Mouse (Mus musculus): Measurements from ENCODE around the gene Tex9.

Tex9 gene

GRCm38 (mm10) chr9:72492194-72492565 is at the start of gene Tex9:
Tex9 (minus strand) TSS chr9:72492212.
- no peak for DNase-seq

DNA sequence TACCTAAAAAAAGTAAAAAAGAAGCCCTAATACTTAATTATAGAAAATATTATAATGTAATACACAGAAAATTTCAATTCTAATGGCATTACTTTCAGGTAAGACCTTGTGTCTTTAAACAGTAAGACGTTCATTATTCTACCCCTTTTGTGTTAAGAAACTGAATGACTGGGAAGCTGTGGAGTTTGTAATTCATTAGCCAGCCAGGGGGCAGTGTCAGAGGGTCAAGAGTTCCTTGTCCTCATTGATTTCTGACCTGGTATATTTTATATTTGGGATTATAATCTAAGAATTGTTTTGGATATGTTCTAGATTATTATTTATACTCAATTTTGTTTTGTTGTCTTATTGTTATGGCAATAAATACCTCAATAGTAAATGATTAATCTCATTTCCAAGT is 45.1 kb upstream of the Tex9 start:
- DNase-seq, result no peak

DNA sequence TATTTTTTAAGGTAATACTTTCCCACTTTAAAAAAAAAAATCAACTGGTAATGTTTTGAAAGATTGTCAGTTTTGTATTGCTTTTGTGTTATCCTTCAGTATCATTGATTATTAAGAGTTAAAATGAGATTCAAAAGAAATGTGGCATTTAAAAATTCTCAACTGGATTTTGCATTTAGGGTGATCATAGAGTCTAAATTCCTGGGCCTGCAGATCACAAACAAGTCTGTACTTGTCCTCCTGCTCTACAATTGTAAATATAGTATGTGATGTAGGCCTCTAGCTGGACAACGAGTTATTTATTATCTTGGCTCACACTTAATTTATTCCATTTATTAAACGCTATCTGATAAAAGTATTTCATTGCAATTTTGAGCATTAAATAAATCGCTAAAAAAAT is 43.4 kb upstream of the Tex9 start:
- no peak for DNase-seq

- no peak for DNase-seq
Measured at GRCm38 (mm10) chr9:72534985-72535384, 43.0 kb upstream of the Tex9 start.

DNA sequence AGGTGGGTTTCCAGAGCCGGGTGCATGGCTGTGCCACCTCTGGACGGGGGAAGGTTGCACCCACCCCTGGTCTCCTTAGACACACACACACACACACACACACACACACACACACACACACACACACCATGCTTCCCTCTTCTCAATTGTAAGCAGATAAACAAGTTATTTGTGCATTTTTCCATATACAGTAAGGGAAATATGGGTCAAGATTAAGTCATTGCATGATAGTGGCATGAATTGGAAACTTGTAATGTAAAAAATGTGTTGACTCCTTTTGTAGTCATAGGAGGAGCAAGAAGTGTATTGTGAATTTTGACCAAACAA is 41.0 kb upstream of the Tex9 start:
- no peak for DNase-seq

DNA sequence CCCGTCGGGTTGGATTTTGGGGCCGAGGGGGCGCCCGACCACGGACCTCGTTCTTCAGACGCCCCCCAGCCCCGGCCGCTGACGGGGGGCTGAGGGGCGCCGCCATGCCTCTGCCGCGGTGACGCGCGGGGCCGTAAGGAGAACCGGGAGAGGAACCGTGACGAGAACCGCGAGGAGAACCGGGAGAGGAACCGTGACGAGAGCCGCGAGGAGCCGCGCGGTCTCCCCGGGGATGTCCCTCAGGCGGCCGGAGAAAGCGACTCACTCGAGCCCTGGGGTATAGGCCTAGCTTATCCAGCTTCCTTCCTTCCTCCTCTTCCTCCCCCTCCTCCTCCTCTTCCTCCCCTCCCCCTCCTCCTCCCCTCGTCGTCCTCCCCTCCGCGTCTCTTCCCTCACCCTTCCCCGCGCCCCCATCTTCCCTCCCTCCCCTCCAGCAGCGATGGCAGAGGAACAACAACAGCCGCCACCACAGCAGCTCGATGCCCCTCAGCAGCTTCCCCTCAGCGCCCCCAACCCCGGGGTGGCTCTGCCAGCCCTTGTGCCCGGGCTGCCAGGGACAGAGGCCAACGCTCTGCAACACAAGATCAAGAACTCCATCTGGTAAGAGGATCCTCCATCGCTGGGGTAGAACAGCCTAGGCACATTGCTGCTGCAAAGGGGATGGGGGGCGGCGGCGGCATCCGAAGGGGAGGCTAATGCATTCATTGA is 40.5 kb upstream of the Tex9 start:
- DNase-seq, result peak; percentile 44 to 45

- peak; percentile 63 to 78 for DNase-seq
Measured at GRCm38 (mm10) chr9:72531996-72532380, 40.0 kb upstream of the Tex9 start, which contains the start of gene Rfx7. Rfx7 (plus strand) TSS chr9:72532240.

GRCm38 (mm10) chr9:72531291-72531995 is 39.4 kb upstream of the Tex9 start:
- DNase-seq, result peak; percentile 82

DNA sequence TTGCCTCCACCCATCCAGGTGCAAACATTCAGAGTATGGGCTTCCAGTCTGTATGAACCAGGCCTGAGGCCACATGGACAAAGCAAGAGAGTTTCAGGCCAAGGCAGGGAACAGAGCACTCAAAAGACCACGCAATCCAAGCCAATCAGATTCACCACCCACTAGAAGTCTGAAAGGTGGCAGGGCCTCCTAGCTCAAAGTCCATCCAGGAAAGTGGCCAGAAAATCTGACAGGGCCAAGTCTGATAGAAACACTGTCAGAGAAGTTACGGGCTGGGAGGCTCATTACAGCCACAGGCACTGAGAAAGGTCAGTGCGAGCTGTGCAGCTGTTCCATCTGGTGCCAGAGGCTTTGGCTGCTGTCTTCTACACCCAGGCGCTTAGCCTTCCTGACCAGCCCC is 38.8 kb upstream of the Tex9 start:
- DNase-seq, result peak in 1 of 2 experiments; percentile 8

- DNase-seq, result peak; percentile 83 to 87
Measured at GRCm38 (mm10) chr9:72530237-72530636, 38.2 kb upstream of the Tex9 start.

GRCm38 (mm10) chr9:72526091-72526490 is 34.1 kb upstream of the Tex9 start:
- no peak for DNase-seq

DNA sequence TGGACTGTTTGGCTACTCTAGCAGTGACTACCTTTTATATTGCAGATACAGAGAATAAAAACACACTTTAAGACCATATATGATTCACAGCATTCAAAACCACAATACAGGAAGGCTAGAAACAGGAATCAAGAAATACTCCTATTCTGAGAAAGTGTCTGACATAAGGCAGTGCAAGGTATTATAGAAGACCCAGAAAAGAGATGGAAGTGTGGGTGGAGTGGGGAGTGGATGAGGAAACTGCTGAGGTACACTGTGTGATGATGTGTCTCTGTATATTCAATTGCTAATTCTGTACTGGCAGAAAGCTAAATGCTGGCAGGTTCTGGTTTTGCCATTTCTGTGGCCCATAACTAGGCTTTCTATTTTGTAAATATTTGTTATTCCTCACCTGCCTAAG is 28.8 kb upstream of the Tex9 start:
- no peak for DNase-seq

GRCm38 (mm10) chr9:72519246-72519645 is 27.2 kb upstream of the Tex9 start:
- no peak for DNase-seq

DNA sequence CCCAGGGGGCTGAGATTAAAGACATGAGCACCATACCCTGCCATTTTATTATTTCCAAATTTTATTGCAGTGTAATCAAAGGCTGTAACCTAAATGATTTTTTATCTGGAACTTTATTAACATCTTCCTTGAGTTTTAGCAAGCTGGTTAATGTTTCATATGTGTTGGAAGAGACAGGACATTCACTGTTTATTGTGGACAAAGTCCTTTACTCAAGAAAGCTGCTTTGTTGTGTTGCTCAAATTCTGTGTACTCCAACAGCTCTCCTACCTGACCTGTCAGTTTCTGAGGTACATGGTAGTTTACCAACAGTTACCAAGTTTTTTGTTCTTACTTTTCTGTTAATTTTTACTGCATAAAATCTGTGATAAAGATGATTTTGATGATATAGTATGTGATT is 23.4 kb upstream of the Tex9 start:
- no peak for DNase-seq

GRCm38 (mm10) chr9:72512229-72512981 is 20.4 kb upstream of the Tex9 start:
- no peak for DNase-seq

GRCm38 (mm10) chr9:72497171-72497570 is 5.2 kb upstream of the Tex9 start:
- DNase-seq, result no peak

- DNase-seq, result no peak
Measured at GRCm38 (mm10) chr9:72496691-72497090, 4.7 kb upstream of the Tex9 start.

DNA sequence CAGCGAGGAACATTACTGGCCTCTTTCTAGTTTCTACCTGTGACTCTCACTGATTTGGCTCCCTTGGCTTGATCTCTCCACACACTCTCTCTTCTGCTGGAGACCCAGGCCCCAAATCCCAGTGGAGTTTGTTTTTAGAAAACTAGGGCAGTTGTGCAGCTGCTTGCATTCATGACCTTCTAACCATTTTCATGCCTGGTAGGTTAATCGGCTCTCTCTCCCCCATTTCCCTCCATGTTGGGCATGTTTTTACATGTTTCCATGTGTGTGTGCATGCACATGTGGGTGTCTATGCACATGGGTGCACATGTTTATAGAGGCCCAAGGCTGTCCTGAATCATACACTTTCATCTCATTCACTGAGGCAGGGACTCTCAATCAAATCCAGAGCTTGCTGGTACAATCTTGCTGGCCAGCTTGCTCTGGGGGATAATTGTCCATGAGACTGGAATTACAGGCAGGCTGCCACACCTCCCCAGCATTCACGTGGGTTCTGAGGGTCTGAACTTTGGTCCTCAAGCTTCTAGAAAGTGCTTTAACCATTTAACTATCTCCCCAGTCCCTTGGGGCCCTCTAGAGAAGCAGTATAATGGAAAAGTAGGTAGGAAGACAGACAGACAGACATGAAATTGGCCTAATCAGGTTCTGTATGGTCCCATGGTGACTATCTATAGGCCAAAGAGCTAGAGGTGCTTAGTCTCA is 2.1 kb upstream of the Tex9 start:
- DNase-seq, result no peak

DNA sequence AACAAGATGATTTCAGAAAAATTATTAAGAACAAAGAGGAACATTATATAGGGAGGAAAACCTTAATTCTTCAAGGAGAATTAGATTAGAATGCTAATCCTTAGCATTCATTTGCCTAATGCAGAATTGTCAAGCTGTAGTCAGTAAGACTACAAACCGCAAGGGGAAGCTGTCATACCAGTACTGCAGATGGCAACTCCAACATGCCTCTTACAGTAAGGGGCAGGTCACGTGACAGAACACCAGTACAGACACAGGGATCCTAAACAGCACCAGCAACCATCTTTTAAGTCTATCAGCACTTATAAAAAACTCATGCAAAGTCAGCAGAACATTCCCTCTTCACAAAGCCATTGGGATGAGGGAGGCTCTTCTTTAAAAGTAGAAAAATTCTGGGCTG is 1.5 kb upstream of the Tex9 start:
- DNase-seq, result no peak

- DNase-seq, result peak; percentile 88 to 92
Measured at GRCm38 (mm10) chr9:72491559-72492193, 336 bp downstream of the Tex9 start.

GRCm38 (mm10) chr9:72489131-72489530 is 2.9 kb downstream of the Tex9 start:
- DNase-seq, result no peak

DNA sequence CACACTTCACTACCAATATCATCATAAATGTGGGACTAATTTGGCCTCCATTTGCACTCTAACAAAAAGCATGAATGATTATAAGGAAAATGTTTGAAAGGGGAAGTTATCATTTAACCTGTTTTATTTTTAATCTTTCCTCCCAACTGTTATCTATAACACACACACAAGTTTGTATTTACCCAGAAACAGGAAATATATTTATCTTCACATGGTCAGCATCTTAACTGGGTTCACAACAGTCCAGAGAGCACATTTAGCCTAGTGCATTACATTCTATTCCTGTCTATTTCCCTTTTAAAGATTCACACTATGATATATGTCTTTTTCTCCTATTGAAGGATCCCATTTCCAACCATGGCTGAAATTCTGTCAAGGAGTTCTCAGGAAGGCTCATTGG is 3.5 kb downstream of the Tex9 start:
- no peak for DNase-seq

- no peak for DNase-seq
Measured at GRCm38 (mm10) chr9:72479276-72479675, 12.7 kb downstream of the Tex9 start.

Data from lung, adult 18-20 months (tissue).